Mouse (Mus musculus): Measurements from ENCODE around the gene Arl14. TPM values are rescaled to one million over a fixed set of nuclear protein-coding genes. Genes with fewer than 3 reads are reported as not detected.

The Arl14 gene
- not detected in 2 replicates for polyA plus RNA-seq (2016; fragmentation: Nextera tagmentation; extraction: Ambion mirVana)

- Histone ChIP-seq H3K4me3 (replicated peaks) (no peak within 1 kb of the TSS), H3K4me2 (no peak within 1 kb of the TSS), H3K27ac (no peak within 1 kb of the TSS), H3K36me3 (replicated peaks) (no peaks in the 10 kb centered on the region), H3K27me3 (no peaks in the 10 kb centered on the region), H3K4me1 (no peaks in the 10 kb centered on the region), H3K9ac (no peak within 1 kb of the TSS), H3K9me3 (no peaks in the 10 kb centered on the region)
- ATAC-seq (ENCODE audit: low FRiP score), result no peak
- 74% methylated on average over 8 of the region's 8 CpGs for WGBS
Observed at GRCm38 (mm10) chr3:69221806-69222501, at the start of gene Arl14. TSS of gene Arl14 (plus strand) at chr3:69222419.

- Histone ChIP-seq H3K27ac (no peak overlapping the region), H3K4me2 (no peak overlapping the region), H3K9ac (no peak overlapping the region), H3K4me1 (peaks cover 23% of the 10 kb centered on the region), H3K27me3 (no peaks in the 10 kb centered on the region), H3K9me3 (no peaks in the 10 kb centered on the region), H3K4me3 (replicated peaks) (no peak overlapping the region), H3K36me3 (replicated peaks) (no peaks in the 10 kb centered on the region)
- ATAC-seq (ENCODE audit: low FRiP score), result peak; percentile 67; the same call in 1 of the 2 replicates
- 7% methylated on average over 1 of the region's 1 CpGs for WGBS
Observed at GRCm38 (mm10) chr3:69175229-69175628, 47.0 kb upstream of the Arl14 start.

- Histone ChIP-seq H3K36me3 (replicated peaks) (no peaks in the 10 kb centered on the region), H3K9ac (no peak overlapping the region), H3K4me3 (replicated peaks) (no peak overlapping the region), H3K27ac (no peak overlapping the region), H3K4me2 (no peak overlapping the region), H3K9me3 (no peaks in the 10 kb centered on the region), H3K27me3 (no peaks in the 10 kb centered on the region), H3K4me1 (peaks cover 23% of the 10 kb centered on the region)
- 86% methylated on average over 15 of the region's 15 CpGs for WGBS
- peak; percentile 39; the same call in 1 of the 2 replicates for ATAC-seq (ENCODE audit: low FRiP score)
Observed at GRCm38 (mm10) chr3:69177168-69177797, 44.9 kb upstream of the Arl14 start.

GRCm38 (mm10) chr3:69177914-69178313 is 44.3 kb upstream of the Arl14 start:
- Histone ChIP-seq H3K36me3 (replicated peaks) (no peaks in the 10 kb centered on the region), H3K4me2 (peak overlapping the region; percentile 29), H3K4me3 (replicated peaks) (no peak overlapping the region), H3K9ac (no peak overlapping the region), H3K4me1 (peaks cover 23% of the 10 kb centered on the region), H3K27me3 (no peaks in the 10 kb centered on the region), H3K27ac (no peak overlapping the region), H3K9me3 (no peaks in the 10 kb centered on the region)
- peak; percentile 66; the same call in 1 of the 2 replicates for ATAC-seq (ENCODE audit: low FRiP score)

GRCm38 (mm10) chr3:69178365-69179004 is 43.7 kb upstream of the Arl14 start:
- ATAC-seq (ENCODE audit: low FRiP score), result peak; percentile 64
- Histone ChIP-seq H3K36me3 (replicated peaks) (no peaks in the 10 kb centered on the region), H3K27ac (peak overlapping the region; percentile 36; the same call in 1 of the 2 replicates), H3K4me3 (replicated peaks) (no peak overlapping the region), H3K9me3 (no peaks in the 10 kb centered on the region), H3K4me2 (peak overlapping the region; percentile 29), H3K27me3 (no peaks in the 10 kb centered on the region), H3K4me1 (peaks cover 23% of the 10 kb centered on the region), H3K9ac (no peak overlapping the region)
- 21% methylated on average over 14 of the region's 14 CpGs for WGBS

GRCm38 (mm10) chr3:69181531-69181930 is 40.7 kb upstream of the Arl14 start:
- peaks cover 19% of the 10 kb centered on the region for H3K4me1 ChIP-seq
- no peaks in the 10 kb centered on the region for H3K9me3 ChIP-seq
- no peaks in the 10 kb centered on the region for H3K36me3 ChIP-seq (replicated peaks)
- ATAC-seq (ENCODE audit: low FRiP score), result no peak
- no peak overlapping the region for H3K4me2 ChIP-seq
- no peaks in the 10 kb centered on the region for H3K27me3 ChIP-seq
- no peak overlapping the region for H3K27ac ChIP-seq
- no peak overlapping the region for H3K4me3 ChIP-seq (replicated peaks)
- H3K9ac ChIP-seq, result no peak overlapping the region
- 89% methylated on average over 8 of the region's 8 CpGs for WGBS

GRCm38 (mm10) chr3:69182225-69182624 is 40.0 kb upstream of the Arl14 start:
- Histone ChIP-seq H3K4me2 (no peak overlapping the region), H3K9ac (no peak overlapping the region), H3K4me3 (replicated peaks) (no peak overlapping the region), H3K27ac (no peak overlapping the region), H3K36me3 (replicated peaks) (no peaks in the 10 kb centered on the region), H3K9me3 (no peaks in the 10 kb centered on the region), H3K4me1 (peaks cover 19% of the 10 kb centered on the region), H3K27me3 (no peaks in the 10 kb centered on the region)
- ATAC-seq (ENCODE audit: low FRiP score), result no peak

- H3K27ac ChIP-seq, result no peak overlapping the region
- no peak for ATAC-seq (ENCODE audit: low FRiP score)
- H3K9ac ChIP-seq, result no peak overlapping the region
- no peaks in the 10 kb centered on the region for H3K36me3 ChIP-seq (replicated peaks)
- no peak overlapping the region for H3K4me3 ChIP-seq (replicated peaks)
- no peak overlapping the region for H3K4me2 ChIP-seq
- H3K27me3 ChIP-seq, result no peaks in the 10 kb centered on the region
- H3K4me1 ChIP-seq, result no peaks in the 10 kb centered on the region
- WGBS, result 88% methylated on average over 7 of the region's 7 CpGs
- no peaks in the 10 kb centered on the region for H3K9me3 ChIP-seq
Observed at GRCm38 (mm10) chr3:69185244-69185643, 37.0 kb upstream of the Arl14 start.

- Histone ChIP-seq H3K9me3 (no peaks in the 10 kb centered on the region), H3K9ac (no peak overlapping the region), H3K4me2 (no peak overlapping the region), H3K4me3 (replicated peaks) (no peak overlapping the region), H3K27ac (no peak overlapping the region), H3K27me3 (no peaks in the 10 kb centered on the region), H3K4me1 (no peaks in the 10 kb centered on the region), H3K36me3 (replicated peaks) (no peaks in the 10 kb centered on the region)
- no peak for ATAC-seq (ENCODE audit: low FRiP score)
- 87% methylated on average over 4 of the region's 4 CpGs for WGBS
Observed at GRCm38 (mm10) chr3:69186031-69186430, 36.2 kb upstream of the Arl14 start.

- H3K27ac ChIP-seq, result no peak overlapping the region
- no peaks in the 10 kb centered on the region for H3K36me3 ChIP-seq (replicated peaks)
- no peak for ATAC-seq (ENCODE audit: low FRiP score)
- 78% methylated on average over 16 of the region's 16 CpGs for WGBS
- H3K9me3 ChIP-seq, result no peaks in the 10 kb centered on the region
- no peak overlapping the region for H3K9ac ChIP-seq
- no peaks in the 10 kb centered on the region for H3K27me3 ChIP-seq
- no peaks in the 10 kb centered on the region for H3K4me1 ChIP-seq
- no peak overlapping the region for H3K4me2 ChIP-seq
- H3K4me3 ChIP-seq (replicated peaks), result no peak overlapping the region
Observed at GRCm38 (mm10) chr3:69186643-69187042, 35.6 kb upstream of the Arl14 start.

GRCm38 (mm10) chr3:69192995-69193394 is 29.2 kb upstream of the Arl14 start:
- H3K4me1 ChIP-seq, result 0 out of 2 replicates have a peak, but pooled peaks cover under 1% of the 10 kb centered on the region
- 88% methylated on average over 3 of the region's 3 CpGs for WGBS
- ATAC-seq (ENCODE audit: low FRiP score), result no peak
- no peaks in the 10 kb centered on the region for H3K36me3 ChIP-seq (replicated peaks)
- H3K4me2 ChIP-seq, result no peak overlapping the region
- H3K9ac ChIP-seq, result no peak overlapping the region
- no peaks in the 10 kb centered on the region for H3K9me3 ChIP-seq
- no peak overlapping the region for H3K4me3 ChIP-seq (replicated peaks)
- H3K27ac ChIP-seq, result no peak overlapping the region
- H3K27me3 ChIP-seq, result no peaks in the 10 kb centered on the region

GRCm38 (mm10) chr3:69194496-69194895 is 27.7 kb upstream of the Arl14 start:
- WGBS, result 67% methylated on average over 9 of the region's 9 CpGs
- no peak for ATAC-seq (ENCODE audit: low FRiP score)

More at GRCm38 (mm10) chr3:69194496-69194895, 27.7 kb upstream of the Arl14 start:
- no peak overlapping the region for H3K9ac ChIP-seq
- H3K9me3 ChIP-seq, result no peaks in the 10 kb centered on the region
- no peaks in the 10 kb centered on the region for H3K36me3 ChIP-seq (replicated peaks)
- H3K4me2 ChIP-seq, result no peak overlapping the region
- H3K27ac ChIP-seq, result no peak overlapping the region
- no peaks in the 10 kb centered on the region for H3K27me3 ChIP-seq
- H3K4me3 ChIP-seq (replicated peaks), result no peak overlapping the region
- 0 out of 2 replicates have a peak, but pooled peaks cover 4% of the 10 kb centered on the region for H3K4me1 ChIP-seq

All from forebrain, embryonic 12.5 days (tissue).